Mouse (Mus musculus): ENCODE results near the gene Urad. TPM values are rescaled to one million over a fixed set of nuclear protein-coding genes. Genes with fewer than 3 reads are reported as not detected.
A peak's percentile ranks its signal among the peaks of the same experiment; 100 is the strongest.

Gene Urad
- polyA plus RNA-seq, 1 experiment from 2014 or later = not detected

GRCm38 (mm10) chr5:147272046-147272807 lies 50.0 kb downstream of the Urad start:
- Histone ChIP-seq H3K27ac (replicated peaks) (no peak overlapping the region), H3K4me2 (replicated peaks) (no peak overlapping the region), H3K36me3 (no peaks in the 10 kb centered on the region), H3K27me3 (peaks cover 96% of the 10 kb centered on the region), H3K4me1 (0 out of 2 replicates have a peak, but pooled peaks cover 4% of the 10 kb centered on the region), H3K9ac (replicated peaks) (no peak overlapping the region), H3K9me3 (no peaks in the 10 kb centered on the region), H3K4me3 (no peak overlapping the region)
- WGBS = 2% methylated on average over 12 of the region's 12 CpGs
- no peak for ATAC-seq (ENCODE audit: low FRiP score, low read depth)

DNA sequence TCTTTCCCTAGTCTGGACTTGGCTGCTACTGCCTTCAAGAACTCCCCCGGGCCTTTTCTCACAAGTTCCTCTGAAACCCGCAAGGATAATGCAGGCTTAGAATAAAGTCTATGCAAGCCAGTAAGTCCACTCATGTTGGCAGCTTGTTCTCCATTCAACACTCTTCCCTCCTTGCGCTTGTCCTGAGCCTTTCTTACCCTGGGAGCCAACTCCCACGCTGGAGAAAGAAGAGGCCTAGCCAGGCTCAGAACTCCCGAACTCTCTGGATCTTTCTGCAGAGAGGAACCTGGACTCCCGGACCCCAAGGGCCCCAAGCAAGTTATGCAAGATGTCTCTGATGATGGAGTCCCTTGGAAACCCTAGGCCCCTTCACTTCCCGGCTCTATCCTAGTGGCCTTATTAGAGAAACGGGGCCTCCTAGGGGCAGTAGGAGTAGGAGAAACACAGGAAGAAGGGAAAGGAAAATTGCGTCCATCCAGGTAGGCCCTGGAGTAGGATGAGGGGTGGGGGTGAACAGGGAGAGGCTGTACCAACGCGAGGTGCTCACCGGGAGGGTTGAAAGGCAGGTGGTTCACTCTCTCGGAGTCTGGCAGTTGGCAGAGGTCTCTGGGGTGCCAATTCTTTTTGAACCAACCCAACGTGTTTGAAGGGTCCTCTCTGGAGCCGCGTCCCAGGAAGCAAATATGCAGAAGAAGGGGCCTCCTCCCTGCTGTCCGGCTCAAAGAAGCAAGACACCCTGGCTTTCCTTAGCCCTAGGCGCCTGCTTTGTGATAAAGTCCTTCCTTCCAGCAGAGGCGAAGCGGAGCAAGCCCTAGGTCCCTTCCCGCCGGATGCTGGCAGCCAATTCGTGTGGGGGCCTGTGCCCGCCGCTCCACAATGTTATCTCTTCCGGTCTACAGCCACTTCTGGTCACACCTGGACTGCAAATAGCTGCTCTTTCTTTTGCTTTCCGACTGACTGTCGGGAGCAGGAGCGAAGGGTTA lies 51.3 kb downstream of the Urad start:
- H3K27ac ChIP-seq (replicated peaks) = no peak overlapping the region
- no peak overlapping the region for H3K9ac ChIP-seq (replicated peaks)
- no peak for ATAC-seq (ENCODE audit: low FRiP score, low read depth)
- peaks cover 96% of the 10 kb centered on the region for H3K27me3 ChIP-seq
- H3K9me3 ChIP-seq = no peaks in the 10 kb centered on the region
- no peaks in the 10 kb centered on the region for H3K36me3 ChIP-seq
- no peak overlapping the region for H3K4me3 ChIP-seq
- H3K4me1 ChIP-seq = 0 out of 2 replicates have a peak, but pooled peaks cover 4% of the 10 kb centered on the region
- under 1% methylated on average over 29 of the region's 29 CpGs for WGBS
- no peak overlapping the region for H3K4me2 ChIP-seq (replicated peaks)

DNA sequence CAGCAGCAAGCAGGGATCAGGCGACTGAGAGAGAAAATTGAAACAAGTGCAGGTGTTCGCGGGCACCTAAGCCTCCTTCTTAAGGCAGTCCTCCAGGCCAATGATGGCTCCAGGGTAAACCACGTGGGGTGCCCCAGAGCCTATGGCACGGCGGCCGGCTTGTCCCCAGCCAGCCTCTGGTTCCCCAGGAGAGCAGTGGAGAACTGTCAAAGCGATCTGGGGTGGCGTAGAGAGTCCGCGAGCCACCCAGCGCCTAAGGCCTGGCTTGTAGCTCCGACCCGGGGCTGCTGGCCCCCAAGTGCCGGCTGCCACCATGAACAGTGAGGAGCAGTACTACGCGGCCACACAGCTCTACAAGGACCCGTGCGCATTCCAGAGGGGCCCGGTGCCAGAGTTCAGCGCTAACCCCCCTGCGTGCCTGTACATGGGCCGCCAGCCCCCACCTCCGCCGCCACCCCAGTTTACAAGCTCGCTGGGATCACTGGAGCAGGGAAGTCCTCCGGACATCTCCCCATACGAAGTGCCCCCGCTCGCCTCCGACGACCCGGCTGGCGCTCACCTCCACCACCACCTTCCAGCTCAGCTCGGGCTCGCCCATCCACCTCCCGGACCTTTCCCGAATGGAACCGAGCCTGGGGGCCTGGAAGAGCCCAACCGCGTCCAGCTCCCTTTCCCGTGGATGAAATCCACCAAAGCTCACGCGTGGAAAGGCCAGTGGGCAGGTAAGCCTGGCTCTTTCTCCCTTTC lies 52.1 kb downstream of the Urad start, which contains the start of gene Pdx1:
Gene Pdx1, plus strand, starts transcription at position 34 of the 747 bp plus-strand sequence.
- Histone ChIP-seq H3K9me3 (no peaks in the 10 kb centered on the region), H3K27ac (replicated peaks) (no peak within 1 kb of the TSS), H3K27me3 (peaks cover 96% of the 10 kb centered on the region), H3K4me1 (0 out of 2 replicates have a peak, but pooled peaks cover 4% of the 10 kb centered on the region), H3K36me3 (no peaks in the 10 kb centered on the region), H3K4me2 (replicated peaks) (no peak within 1 kb of the TSS), H3K9ac (replicated peaks) (no peak within 1 kb of the TSS), H3K4me3 (no peak within 1 kb of the TSS)
- ATAC-seq (ENCODE audit: low FRiP score, low read depth) = peak; percentile 23; the same call in 1 of the 2 replicates
- 1% methylated on average over 44 of the region's 44 CpGs for WGBS

DNA sequence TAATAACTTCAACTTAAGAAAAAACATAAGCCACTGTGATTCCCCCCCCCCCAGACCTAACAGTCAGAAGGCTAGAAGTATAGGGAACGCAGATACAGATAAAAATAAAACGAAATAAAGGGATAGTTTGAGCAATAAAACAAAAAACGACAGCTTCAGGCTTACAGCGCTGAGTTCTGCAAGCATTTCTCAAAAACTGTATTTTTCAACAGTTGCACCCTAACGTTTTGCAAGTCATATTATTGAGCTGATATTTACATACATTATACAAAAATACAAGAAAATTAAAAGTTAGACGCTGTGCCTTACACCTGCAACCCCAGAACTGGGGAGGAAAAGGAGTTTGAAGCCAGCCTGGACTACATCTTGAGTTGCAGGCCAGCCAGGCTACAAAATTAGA lies 52.9 kb downstream of the Urad start:
- H3K27ac ChIP-seq (replicated peaks) = no peak overlapping the region
- H3K4me3 ChIP-seq = no peak overlapping the region
- H3K4me1 ChIP-seq = 0 out of 2 replicates have a peak, but pooled peaks cover 4% of the 10 kb centered on the region
- ATAC-seq (ENCODE audit: low FRiP score, low read depth) = no peak
- WGBS = 4% methylated on average over 6 of the region's 6 CpGs
- H3K27me3 ChIP-seq = peaks cover 94% of the 10 kb centered on the region
- no peaks in the 10 kb centered on the region for H3K9me3 ChIP-seq
- H3K36me3 ChIP-seq = no peaks in the 10 kb centered on the region
- no peak overlapping the region for H3K4me2 ChIP-seq (replicated peaks)
- no peak overlapping the region for H3K9ac ChIP-seq (replicated peaks)

GRCm38 (mm10) chr5:147268728-147269127 lies 53.5 kb downstream of the Urad start:
- Histone ChIP-seq H3K4me2 (replicated peaks) (no peak overlapping the region), H3K36me3 (no peaks in the 10 kb centered on the region), H3K4me3 (no peak overlapping the region), H3K9me3 (no peaks in the 10 kb centered on the region), H3K27me3 (peaks cover 95% of the 10 kb centered on the region), H3K4me1 (0 out of 2 replicates have a peak, but pooled peaks cover 4% of the 10 kb centered on the region), H3K9ac (replicated peaks) (no peak overlapping the region), H3K27ac (replicated peaks) (no peak overlapping the region)
- 4% methylated on average over 8 of the region's 8 CpGs for WGBS
- ATAC-seq (ENCODE audit: low FRiP score, low read depth) = no peak

DNA sequence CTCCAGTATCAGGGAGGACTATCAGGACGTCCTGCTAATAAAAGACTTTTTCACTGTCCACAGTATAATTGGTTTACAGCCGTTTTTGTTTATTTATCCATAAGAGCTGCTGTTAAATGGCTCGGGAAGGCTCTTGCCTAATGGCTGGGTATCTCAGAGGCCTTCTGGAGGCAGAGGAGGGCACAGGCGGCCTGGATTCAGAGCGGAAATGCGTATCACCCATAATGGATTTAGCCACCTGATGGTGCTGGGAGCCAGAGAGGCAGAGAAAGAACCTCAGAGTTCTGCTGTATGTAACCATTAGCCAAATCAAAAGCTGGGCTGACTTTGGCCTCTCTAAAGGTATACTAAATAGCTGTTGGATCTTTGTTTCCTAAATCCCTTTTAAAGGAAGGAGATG lies 54.8 kb downstream of the Urad start:
- WGBS = 13% methylated on average over 6 of the region's 6 CpGs
- no peak for ATAC-seq (ENCODE audit: low FRiP score, low read depth)
- Histone ChIP-seq H3K4me1 (0 out of 2 replicates have a peak, but pooled peaks cover 4% of the 10 kb centered on the region), H3K4me2 (replicated peaks) (no peak overlapping the region), H3K27me3 (peaks cover 91% of the 10 kb centered on the region), H3K9ac (replicated peaks) (no peak overlapping the region), H3K9me3 (no peaks in the 10 kb centered on the region), H3K27ac (replicated peaks) (no peak overlapping the region), H3K36me3 (no peaks in the 10 kb centered on the region), H3K4me3 (no peak overlapping the region)

Small RNAs within 50 kb of the gene (microRNA-seq; reads per million reads assigned to microRNA genes)
- not detected for gene Mir7k

Other genes with a start within 250 kb of the Urad start
- gene Lnx2, start 245.9 kb downstream of the Urad start, polyA plus RNA-seq (2016; fragmentation: Nextera tagmentation; extraction: Ambion mirVana) = 6.3 and 7.4 TPM in 2 replicates
- 95.4 and 100 TPM in 2 replicates for gene Polr1d, start 245.4 kb downstream of the Urad start, polyA plus RNA-seq (2016; fragmentation: Nextera tagmentation; extraction: Ambion mirVana)
- 26.9 and 27.6 TPM in 2 replicates for gene Gsx1, start 133.7 kb downstream of the Urad start, polyA plus RNA-seq (2016; fragmentation: Nextera tagmentation; extraction: Ambion mirVana)
- not detected in 2 replicates for gene Pdx1, start 52.5 kb downstream of the Urad start, polyA plus RNA-seq (2016; fragmentation: Nextera tagmentation; extraction: Ambion mirVana)
- not detected in 2 replicates for gene Cdx2, start 15.2 kb downstream of the Urad start, polyA plus RNA-seq (2016; fragmentation: Nextera tagmentation; extraction: Ambion mirVana)
- gene Flt3, start 78.0 kb upstream of the Urad start, polyA plus RNA-seq (2016; fragmentation: Nextera tagmentation; extraction: Ambion mirVana) = 0.07 and 0.22 TPM in 2 replicates
- 56.1 and 75.1 TPM in 2 replicates for gene Pan3, start 107.7 kb upstream of the Urad start, polyA plus RNA-seq (2016; fragmentation: Nextera tagmentation; extraction: Ambion mirVana)

All from midbrain, embryonic 12.5 days (tissue).